Mouse (Mus musculus) kidney, postnatal 0 days (tissue): ENCODE measurements at regions not wholly inside any gene's neighbourhood (a gene's known extent, or its start where the extent isn't known, plus 50 kb on each side); places are given as distances from the start of the nearest gene placed in this dataset.
A peak's percentile ranks its signal among the peaks of the same experiment; 100 is the strongest.

Experiments
- ATAC-seq: fragments of 200-750 bp; cut with Nextera tagmentation; replicated peaks from 2 replicates; pipeline ENCODE4 v1.8.0; 2017; ENCODE audit warnings: low read depth, moderate number of reproducible peaks, moderate TSS enrichment, moderate library complexity; ENCODE audit not compliant: low FRiP score
- DNase-seq: peaks from one replicate; pipeline ENCODE4 v3.0.0-alpha.2; 2016; ENCODE audit warnings: low spot score
- H3K27ac ChIP-seq: fragments of 300-500 bp; sonication (generic); 2 replicates; pipeline ENCODE4 v1.5.1; 2014; ENCODE audit warnings: mild to moderate bottlenecking
- H3K27me3 ChIP-seq: fragments of 300-500 bp; sonication (generic); 2 replicates; pipeline ENCODE4 v1.6.1; 2014; ENCODE audit warnings: low read length, mixed read lengths; ENCODE audit not compliant: insufficient read depth
- H3K36me3 ChIP-seq: fragments of 300-500 bp; sonication (generic); 2 replicates; pipeline ENCODE4 v1.6.1; 2014; ENCODE audit warnings: low read length, mixed read lengths; ENCODE audit not compliant: insufficient read depth
- H3K4me1 ChIP-seq: fragments of 300-500 bp; sonication (generic); replicated peaks from 2 replicates; pipeline ENCODE4 v1.6.1; 2014; ENCODE audit warnings: antibody characterized with exemption, low read length, mixed read lengths; ENCODE audit not compliant: insufficient read depth
- H3K4me2 ChIP-seq: fragments of 300-500 bp; sonication (generic); 2 replicates; pipeline ENCODE4 v1.6.1; 2014; ENCODE audit warnings: mild to moderate bottlenecking, low read length, moderate library complexity, mixed read lengths
- H3K4me3 ChIP-seq: fragments of 300-500 bp; sonication (generic); replicated peaks from 2 replicates; pipeline ENCODE4 v1.5.1; 2014; ENCODE audit warnings: low read depth, low read length
- H3K9ac ChIP-seq: fragments of 300-500 bp; sonication (generic); 2 replicates; pipeline ENCODE4 v1.6.1; 2014; ENCODE audit warnings: low read depth, low read length
- H3K9me3 ChIP-seq: fragments of 300-500 bp; sonication (generic); replicated peaks from 2 replicates; pipeline ENCODE4 v1.6.1; 2016; ENCODE audit warnings: low read length, inconsistent platforms, mixed read lengths
- CTCF ChIP-seq: IDR thresholded peaks from 2 replicates; pipeline ENCODE4 v1.5.1; 2016; ENCODE audit warnings: antibody characterized with exemption, low read depth, mild to moderate bottlenecking, moderate library complexity
- WGBS: fragments of 180-500 bp; shearing (Covaris S2); extraction: QIAGEN DNeasy Blood & Tissue Kit; methylation state at CpG from one replicate; pipeline ENCODE4 v1.1.7; 2014; 5-methylcytosine and 5-hydroxymethylcytosine counted together

GRCm38 (mm10) chr2:169109044-169109443 is 153.7 kb upstream of the Zfp64 start:
- peak; percentile 50; the same call in 1 of the 2 replicates for TF ChIP-seq CTCF
- Histone ChIP-seq H3K27ac (no peak overlapping the region), H3K4me1 (no peaks in the 10 kb centered on the region), H3K27me3 (no peaks in the 10 kb centered on the region), H3K9me3 (no peaks in the 10 kb centered on the region), H3K4me3 (no peak overlapping the region), H3K36me3 (no peaks in the 10 kb centered on the region), H3K4me2 (no peak overlapping the region), H3K9ac (no peak overlapping the region)
- ATAC-seq, result no peak
- DNase-seq, result no peak
- WGBS, result 83% methylated on average over 4 of the region's 4 CpGs

- Histone ChIP-seq H3K4me1 (no peaks in the 10 kb centered on the region), H3K36me3 (no peaks in the 10 kb centered on the region), H3K4me2 (no peak overlapping the region), H3K4me3 (no peak overlapping the region), H3K9me3 (no peaks in the 10 kb centered on the region), H3K27me3 (no peaks in the 10 kb centered on the region), H3K27ac (no peak overlapping the region), H3K9ac (no peak overlapping the region)
- TF ChIP-seq CTCF, result peak; percentile 88
- ATAC-seq, result no peak
- DNase-seq, result peak; percentile 46
- 48% methylated on average over 10 of the region's 10 CpGs for WGBS
Measured at GRCm38 (mm10) chr2:169108037-169108436, 152.7 kb upstream of the Zfp64 start.

- no peaks in the 10 kb centered on the region for H3K27me3 ChIP-seq
- ATAC-seq (no peak), DNase-seq (no peak)
- no peak overlapping the region for H3K4me3 ChIP-seq
- no peak overlapping the region for H3K9ac ChIP-seq
- no peaks in the 10 kb centered on the region for H3K9me3 ChIP-seq
- no peak overlapping the region for H3K4me2 ChIP-seq
- 87% methylated on average over 13 of the region's 13 CpGs for WGBS
- no peak overlapping the region for H3K27ac ChIP-seq
- H3K4me1 ChIP-seq, result no peaks in the 10 kb centered on the region
- no peak for TF ChIP-seq CTCF
- H3K36me3 ChIP-seq, result no peaks in the 10 kb centered on the region
Measured at GRCm38 (mm10) chr2:169101506-169102261, 146.3 kb upstream of the Zfp64 start.

- Histone ChIP-seq H3K9me3 (no peaks in the 10 kb centered on the region), H3K27ac (no peak overlapping the region), H3K4me3 (no peak overlapping the region), H3K36me3 (no peaks in the 10 kb centered on the region), H3K9ac (no peak overlapping the region), H3K4me2 (no peak overlapping the region), H3K27me3 (no peaks in the 10 kb centered on the region), H3K4me1 (no peaks in the 10 kb centered on the region)
- DNase-seq, result no peak
- WGBS, result 70% methylated on average over 9 of the region's 10 CpGs
- no peak for ATAC-seq
- TF ChIP-seq CTCF, result no peak
Measured at GRCm38 (mm10) chr2:169100516-169100915, 145.1 kb upstream of the Zfp64 start.

GRCm38 (mm10) chr2:169099678-169100077 is 144.3 kb upstream of the Zfp64 start:
- ATAC-seq (no peak), DNase-seq (peak; percentile 51)
- Histone ChIP-seq H3K4me1 (no peaks in the 10 kb centered on the region), H3K9ac (no peak overlapping the region), H3K4me3 (no peak overlapping the region), H3K4me2 (no peak overlapping the region), H3K9me3 (0 out of 2 replicates have a peak, but pooled peaks cover 3% of the 10 kb centered on the region), H3K27ac (no peak overlapping the region), H3K27me3 (no peaks in the 10 kb centered on the region), H3K36me3 (no peaks in the 10 kb centered on the region)
- TF ChIP-seq CTCF, result no peak
- WGBS, result 67% methylated on average over 12 of the region's 12 CpGs

- ATAC-seq (no peak), DNase-seq (no peak)
- WGBS, result 75% methylated on average over 6 of the region's 6 CpGs
- Histone ChIP-seq H3K27me3 (no peaks in the 10 kb centered on the region), H3K36me3 (no peaks in the 10 kb centered on the region), H3K27ac (no peak overlapping the region), H3K4me3 (no peak overlapping the region), H3K9me3 (0 out of 2 replicates have a peak, but pooled peaks cover 3% of the 10 kb centered on the region), H3K4me2 (0 out of 2 replicates have a peak overlapping the region, but pooled peaks have one; percentile 30), H3K9ac (no peak overlapping the region), H3K4me1 (no peaks in the 10 kb centered on the region)
- no peak for TF ChIP-seq CTCF
Measured at GRCm38 (mm10) chr2:169098591-169098990, 143.2 kb upstream of the Zfp64 start.
